Mouse (Mus musculus) right cerebral cortex, postnatal 4 days (tissue): ENCODE measurements around the gene Nrxn2.
A peak's percentile ranks its signal among the peaks of the same experiment; 100 is the strongest.

Source experiments
- DNase-seq: peaks from one replicate; pipeline ENCODE4 v3.0.0-alpha.2; 2022

The Nrxn2 gene

DNA sequence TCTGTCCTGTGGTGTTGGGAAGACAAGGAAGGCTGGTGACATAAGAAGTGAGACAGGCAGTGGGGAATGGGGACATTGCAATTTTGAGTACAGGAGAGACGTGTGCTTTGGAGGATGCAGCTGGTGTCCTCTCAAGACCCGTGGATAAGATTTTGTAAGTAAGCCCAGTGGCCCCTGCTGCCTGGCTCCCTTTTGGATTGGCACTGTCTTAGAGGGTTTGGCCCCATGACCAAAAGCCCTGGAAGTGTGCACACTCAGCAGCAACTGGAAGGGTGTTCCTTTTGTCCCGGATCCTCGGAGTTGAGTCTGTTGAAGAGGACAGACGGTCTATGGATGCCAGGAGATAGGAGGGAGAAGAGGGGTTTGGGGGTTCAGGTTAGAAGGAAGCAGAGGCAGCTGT, 127.0 kb downstream of the Nrxn2 start:
- DNase-seq, result no peak

DNA sequence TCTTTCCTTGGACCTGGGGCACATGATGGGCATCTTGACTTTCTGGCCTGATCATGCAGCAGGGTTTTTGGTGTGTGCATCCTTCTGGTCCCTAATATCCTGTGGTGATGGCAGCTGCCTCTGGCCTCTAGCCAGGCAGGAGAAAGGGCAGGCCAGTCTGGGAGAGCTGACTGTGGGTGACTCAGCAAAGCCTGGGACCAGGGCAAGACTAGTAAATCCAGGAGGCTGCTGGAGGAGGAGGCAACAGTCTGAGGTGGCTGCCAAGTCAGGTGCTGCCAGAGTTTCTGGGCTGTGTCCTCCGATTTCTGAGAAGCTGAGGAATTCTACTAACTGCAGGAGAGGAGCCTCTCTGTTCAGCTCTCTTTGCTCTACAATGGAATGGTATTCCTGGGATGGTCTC, 127.6 kb downstream of the Nrxn2 start:
- no peak for DNase-seq

DNA sequence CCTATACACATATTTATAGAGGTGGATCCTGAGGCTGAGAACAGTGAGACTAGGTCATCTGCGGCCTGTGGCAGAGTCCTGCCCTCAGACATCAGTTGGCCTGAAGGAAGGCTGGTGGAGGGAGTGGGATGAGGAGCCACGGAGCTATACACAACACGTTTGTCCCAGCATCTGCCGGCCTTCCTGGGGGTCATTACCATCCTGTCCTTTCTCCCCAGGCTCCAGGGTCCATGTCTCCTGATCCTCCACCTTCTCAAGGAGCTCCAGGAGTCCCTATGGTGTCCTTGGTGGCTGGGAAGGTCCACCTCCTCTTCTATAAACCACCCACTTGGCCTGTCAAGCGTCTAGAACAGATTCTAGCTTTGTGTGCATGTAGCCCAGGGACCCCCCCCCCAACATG, 129.3 kb downstream of the Nrxn2 start:
- no peak for DNase-seq

DNA sequence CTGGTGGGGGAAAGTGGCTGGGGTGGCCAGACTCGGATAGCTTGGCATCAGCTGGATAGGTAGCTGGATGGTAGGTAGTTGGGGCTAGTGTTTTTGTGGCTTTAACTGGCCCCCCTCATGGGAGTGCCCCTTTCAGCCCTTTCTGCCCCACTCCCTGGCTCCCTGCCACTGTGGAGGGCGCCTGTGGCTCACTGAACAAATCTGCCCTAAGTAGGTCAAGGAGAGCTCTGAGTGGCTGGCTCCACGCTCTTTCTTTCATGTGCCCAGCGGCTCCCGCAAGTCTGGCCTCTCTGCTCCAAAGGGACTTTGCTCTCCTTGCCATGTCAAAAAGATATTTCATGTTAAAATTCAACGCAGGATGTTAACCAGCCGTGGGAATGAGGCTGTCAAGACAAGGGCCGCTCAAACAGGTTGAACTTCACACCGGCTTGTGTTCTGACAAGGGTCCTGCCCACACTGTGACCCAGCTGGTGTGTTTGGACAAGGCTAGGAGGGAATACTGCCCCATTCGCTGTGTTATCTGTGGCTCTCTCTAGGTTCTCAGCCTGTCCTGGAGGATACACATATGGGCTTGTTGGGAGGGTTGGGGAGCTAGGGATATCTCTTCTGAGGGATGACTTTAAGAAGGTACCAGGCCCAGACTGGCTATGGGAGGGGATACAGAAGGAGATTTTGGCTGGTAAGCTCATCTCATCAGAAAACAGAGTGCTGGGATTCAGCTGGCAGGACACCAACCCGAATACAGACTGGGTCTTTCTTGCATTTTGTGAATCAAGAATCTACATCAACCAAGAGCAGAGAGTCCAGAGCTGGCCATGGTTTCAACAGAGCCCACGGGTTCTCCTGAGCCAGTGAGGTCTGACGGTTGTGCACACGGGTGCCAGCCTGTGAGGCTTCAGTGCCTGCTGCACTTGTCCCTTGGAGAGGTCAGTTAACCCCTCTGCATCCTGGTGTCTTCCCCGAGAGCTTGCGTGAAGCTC, 130.2 kb downstream of the Nrxn2 start:
- peak; percentile 71 for DNase-seq

DNA sequence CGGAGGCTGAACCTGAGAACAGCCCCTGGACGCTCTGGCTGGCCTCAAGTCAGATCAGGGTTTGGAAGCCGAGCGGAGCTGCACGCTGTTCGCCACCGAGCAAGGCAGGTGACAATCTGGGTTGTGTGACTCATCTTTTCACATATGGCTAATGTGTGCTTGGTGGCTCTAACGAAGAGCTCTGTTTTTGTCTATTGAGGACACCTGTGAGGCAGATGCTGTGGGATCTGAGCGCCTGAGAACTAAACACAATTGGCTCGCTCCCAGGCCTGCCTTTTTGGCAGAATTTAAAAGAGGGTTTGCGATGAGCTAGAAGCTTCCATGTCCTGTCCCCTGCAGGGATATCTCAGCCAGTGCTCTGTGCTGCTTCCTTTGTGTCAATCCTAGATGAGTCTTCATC, 131.0 kb downstream of the Nrxn2 start:
- DNase-seq, result peak; percentile 60

DNA sequence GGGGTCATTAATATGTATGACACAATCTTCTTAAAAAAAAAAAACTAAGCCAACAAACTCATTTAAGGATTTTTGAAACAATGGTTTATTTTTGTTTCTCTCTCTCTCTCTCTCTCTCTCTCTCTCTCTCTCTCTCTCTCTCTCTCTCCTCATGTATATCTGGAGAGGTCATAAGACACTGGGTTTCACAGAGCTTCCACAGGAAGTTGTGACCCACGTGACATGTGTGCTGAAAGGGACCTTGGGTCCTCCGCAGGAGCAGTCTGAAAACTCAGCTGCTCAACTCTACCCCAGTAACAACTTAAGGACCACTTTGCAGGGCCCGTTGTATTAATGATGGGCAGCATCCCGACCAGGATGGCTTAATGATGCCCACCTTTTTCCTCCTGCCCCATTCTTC, 132.7 kb downstream of the Nrxn2 start:
- no peak for DNase-seq

DNA sequence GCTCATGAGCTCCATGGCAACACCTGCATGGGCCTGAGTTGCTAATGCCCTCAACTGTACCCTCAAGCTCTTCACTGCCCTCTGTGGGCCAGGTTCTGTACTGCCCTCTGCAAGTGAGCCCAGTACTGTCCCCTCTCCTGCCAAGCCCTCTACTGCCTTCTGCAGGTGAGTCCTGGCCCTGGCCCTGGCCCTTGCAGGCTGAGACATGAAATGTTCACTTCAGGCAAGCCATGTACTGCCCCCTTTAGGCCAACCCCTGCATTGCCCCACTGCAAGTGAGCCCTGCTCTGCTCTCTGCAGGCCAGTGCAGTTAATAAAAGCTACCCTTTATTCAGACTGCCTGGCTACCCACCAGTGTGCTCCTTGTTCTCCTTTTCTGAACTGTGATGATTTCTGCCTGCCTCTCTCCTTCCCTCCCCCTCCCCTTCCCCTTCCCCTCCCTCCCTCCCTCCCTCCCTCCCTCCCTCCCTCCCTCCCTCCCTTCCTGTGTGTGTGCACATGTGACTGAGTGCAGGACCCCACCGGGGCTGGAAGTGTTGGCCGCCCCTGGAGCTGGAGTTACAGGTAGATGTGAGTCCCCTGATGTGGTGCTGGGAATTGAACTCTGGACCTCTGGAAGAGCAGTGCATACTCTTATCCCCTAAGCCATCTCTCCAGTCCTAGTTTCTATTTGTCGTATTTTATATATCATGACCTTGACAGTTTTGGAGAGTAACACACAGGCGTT, 133.9 kb downstream of the Nrxn2 start:
- DNase-seq, result peak; percentile 55

DNA sequence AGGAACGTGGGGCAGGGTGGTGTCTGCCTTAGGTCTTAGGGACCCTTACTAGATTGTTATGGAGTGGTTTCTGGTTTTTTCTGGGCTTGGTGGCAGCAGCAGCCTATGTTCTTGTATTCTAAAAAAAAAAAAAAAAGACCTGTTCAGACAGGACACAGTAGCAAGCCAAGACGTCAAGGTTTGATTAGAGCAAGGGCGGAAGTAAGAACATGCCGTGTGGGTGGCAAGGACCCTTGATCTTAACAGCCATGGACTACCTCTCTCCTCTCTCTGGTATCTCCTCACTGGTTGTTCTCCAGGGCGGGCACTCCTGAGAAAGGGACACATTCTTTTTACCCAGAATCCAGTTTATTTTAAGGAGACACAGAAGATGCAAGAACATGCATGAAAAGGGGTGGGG, 134.6 kb downstream of the Nrxn2 start:
- no peak for DNase-seq

DNA sequence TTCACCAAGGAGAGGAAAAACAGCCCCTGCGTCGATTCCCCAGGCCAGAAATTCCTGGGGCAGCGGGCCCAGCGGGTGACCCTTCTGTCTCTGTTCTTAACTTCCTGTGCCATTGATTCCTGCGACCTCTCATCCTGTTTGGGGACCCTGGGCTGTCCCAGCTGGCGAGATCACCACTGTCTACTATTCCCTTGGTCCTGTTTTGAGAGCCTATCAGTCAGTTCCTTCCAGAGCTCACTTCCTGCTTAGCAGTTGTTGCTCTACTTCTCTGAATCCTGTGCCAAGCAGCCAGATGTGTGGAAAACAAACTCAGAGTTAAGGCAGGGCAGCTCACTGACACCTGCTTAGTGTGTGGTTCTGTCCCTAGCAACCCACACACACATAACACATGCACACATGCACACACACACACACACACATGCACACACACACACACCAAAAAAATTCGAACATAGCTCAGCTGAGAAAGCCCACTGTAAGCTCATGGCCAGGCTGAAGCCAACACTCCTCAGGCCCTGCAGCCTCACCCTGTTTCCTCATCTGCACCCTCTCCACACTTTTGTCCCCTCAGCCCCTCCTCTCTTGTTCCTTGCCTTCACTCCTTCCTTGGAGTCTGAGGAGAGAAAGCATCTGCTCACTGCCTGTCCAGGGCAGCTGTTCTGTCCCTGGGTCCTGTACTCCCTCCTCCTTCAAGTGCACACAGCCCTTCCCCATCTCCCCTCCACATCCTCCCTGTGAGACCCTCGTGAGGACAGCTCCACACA, 135.5 kb downstream of the Nrxn2 start:
- DNase-seq, result no peak

DNA sequence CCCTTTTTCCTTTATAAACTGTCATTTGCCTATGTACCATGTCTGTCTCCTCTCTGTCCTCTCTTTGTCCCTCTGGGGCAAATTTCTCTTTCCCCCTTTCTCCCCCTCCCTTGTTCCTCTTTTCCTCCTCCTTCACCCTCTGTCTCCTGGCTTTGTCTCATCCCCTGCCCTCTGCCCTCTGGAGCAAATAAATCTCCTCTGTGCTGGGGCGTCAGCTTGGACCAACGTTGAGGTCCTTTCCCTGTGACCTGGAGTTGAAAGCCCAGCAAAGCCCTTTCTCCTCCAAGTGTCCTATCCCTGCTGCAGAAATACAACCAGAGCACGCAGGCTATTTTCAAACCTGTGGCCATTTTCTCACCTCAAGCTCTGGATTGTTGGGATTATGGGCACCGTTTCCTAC, 141.0 kb downstream of the Nrxn2 start:
- no peak for DNase-seq

DNA sequence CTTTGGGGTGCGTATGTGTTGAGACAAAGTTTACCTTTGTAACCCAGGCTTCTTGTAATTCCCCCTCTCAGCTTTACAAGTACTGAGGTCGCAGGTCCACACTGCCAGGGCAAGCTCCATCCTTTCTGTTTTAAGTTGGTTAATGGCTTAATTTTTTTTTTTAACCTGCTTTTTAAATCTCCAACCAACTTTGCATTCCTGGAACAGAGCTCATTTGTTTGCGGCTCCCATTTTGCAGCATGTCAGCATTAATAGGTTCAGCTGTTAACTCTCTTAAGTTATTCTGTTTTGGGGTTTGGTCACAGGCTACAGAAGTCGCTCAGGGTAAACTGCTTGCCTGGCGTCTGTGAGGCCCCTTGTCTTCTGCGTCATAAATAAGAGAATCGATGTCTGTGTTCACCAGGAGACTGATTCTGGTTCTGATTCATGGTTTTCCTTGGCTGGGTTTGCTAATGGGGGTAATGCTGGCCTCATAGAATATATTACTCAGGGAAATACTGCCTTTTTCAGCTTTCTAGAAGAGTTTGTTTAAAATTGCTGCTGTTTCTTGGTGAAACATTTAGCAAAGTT, 141.8 kb downstream of the Nrxn2 start:
- no peak for DNase-seq

DNA sequence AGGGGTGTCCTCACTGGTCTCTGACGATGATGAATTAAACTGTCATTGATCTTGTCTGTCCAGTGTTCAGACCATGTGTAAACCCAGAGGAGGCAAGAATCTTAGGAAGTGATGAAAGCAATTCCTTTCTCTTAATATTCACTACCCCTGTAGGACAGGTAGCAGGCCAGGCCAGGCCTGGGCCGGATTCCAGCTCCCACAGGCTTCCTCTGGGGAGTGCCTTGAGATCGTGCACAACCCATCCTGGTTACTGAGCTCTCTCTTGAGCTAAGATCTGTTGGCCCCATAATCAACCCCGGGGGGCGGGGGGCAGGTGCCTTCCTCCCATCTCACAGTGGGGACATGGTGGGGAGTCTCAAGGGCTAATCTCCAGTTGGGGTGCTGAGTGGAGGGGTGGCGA, 146.6 kb downstream of the Nrxn2 start:
- DNase-seq, result no peak

DNA sequence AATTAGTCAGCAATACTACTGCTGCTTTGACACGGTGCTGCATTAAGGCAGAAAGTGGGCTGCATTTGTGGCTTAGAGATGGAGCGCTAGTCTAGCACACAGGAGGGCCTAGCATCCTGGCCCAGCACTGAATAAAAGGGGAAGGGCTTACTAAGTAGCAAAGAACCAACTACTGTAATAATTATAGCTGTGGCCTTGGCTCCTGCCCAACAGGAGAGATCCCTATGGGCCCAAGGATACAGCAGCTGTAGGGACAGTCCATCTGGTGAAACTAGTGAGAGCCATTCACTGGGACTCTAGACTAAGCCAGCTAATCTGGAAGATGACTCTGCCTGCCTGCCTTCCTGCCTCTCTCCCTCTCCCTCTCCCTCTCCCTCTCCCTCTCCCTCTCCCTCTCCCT, 147.9 kb downstream of the Nrxn2 start:
- no peak for DNase-seq

DNA sequence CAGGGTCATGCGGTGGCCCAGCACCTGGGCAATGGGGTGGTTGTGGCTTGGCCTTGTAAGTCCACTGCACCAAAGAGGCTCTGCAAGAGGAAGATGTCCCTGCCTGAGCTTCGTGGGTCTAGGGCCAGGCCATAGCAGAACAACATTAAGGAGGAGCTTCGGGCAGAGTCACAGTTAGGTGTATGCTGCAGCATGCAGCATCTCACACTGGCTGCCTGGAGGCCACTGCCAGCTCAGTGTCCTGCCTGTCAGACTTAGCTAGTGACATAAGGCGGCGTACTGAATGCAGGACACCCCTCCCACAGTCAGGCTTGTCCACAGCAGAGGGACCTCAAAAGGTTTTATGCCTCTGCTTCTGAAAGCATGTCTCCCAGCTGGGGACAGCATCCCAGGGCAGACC, 150.5 kb downstream of the Nrxn2 start:
- no peak for DNase-seq

DNA sequence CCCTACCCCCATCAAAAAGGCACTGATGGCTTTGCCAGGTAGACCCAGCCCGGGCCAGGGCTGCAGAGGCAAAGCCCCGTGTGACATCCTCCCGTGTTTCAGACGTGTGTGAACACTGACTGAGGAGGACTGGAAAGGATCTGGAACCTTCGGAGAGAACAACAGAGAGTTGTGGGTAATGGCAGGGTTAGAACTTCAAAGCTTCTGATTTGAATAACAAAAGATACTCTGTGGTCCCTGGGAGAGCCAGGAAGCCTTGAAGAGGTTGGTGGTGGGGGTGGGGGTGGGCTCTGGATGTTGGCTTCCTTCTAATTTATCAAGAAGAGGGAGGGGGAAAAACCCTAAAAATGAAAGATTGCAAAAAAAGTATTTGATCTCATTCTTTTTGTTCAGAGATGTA, 151.0 kb downstream of the Nrxn2 start:
- DNase-seq, result no peak

DNA sequence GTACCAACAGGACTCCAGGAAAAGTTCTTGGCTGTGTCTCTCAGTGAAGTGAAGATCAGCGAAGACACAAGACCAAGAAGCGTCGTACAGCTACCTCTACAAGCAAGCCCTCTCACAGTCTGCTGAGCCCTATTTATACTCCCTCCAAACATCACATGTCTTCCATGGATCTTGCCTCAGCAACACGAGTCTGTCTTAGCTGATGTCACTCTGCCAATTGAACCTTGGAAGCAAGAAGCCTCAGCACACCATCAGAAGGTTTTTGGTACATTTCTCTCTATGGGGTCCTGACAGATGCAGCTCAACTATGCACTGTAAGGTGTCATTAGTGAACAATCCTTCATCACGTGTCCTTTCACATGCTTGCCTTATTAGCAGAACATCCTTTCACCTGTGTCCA, 152.9 kb downstream of the Nrxn2 start:
- no peak for DNase-seq

DNA sequence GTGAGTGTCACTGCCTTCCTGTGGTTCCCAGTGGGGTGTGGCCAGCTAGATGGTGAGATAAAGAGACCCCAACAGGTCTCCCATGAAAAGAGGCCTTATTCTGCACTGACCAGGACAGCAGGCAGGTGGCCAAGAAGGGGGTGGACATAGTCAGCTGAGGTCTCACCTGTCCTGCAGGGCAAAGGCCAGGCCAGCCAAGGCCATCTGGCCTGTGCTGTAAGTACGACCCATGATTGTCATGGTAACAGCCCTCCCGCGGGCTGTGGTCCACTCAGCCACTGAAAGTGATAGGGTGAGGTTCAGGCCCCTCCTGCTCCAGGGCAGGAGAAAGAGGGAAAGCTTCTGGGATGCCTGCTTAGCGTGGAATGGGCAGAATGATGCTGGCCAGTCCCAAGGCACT, 153.5 kb downstream of the Nrxn2 start:
- DNase-seq, result no peak
